In genomic region chr15:27467081-27467491, GRCm38 (mm10) we compare ENCODE assay signal across 7 mouse cellular contexts. TPM values are rescaled to one million over a fixed set of nuclear protein-coding genes. Genes with fewer than 3 reads are reported as not detected.
DNase-seq lines count a peak whose midpoint lies in the region; ATAC-seq and TF ChIP-seq lines count a peak whose summit lies in the region.

No protein-coding gene starts in this region.

- H3K4me2 ChIP-seq in lung, postnatal 0 days (replicated peaks; ENCODE audit: low read depth, low read length): peak overlapping the region; percentile 91
- peak overlapping the region; percentile 85 for H3K4me2 ChIP-seq in embryonic facial prominence, embryonic 13.5 days
- peak overlapping the region; percentile 91 for H3K4me2 ChIP-seq in intestine, embryonic 15.5 days (replicated peaks)
- peak overlapping the region; percentile 73 for H3K4me2 ChIP-seq in neural tube, embryonic 13.5 days

- DNase-seq in lung, postnatal 0 days (ENCODE audit: low spot score): no peak
- no peak for DNase-seq in lung, adult 18-20 months
- no peak for DNase-seq in yolk sac, embryonic 10.5 days (ENCODE audit: low spot score)
- DNase-seq in left cerebral cortex, postnatal 4 days: no peak

- H3K4me1 ChIP-seq in lung, postnatal 0 days (ENCODE audit: insufficient read depth, low read depth, low read length): no peaks in the 10 kb centered on the region
- H3K4me1 ChIP-seq in embryonic facial prominence, embryonic 13.5 days: peaks cover 13% of the 10 kb centered on the region; the same call in 1 of the 2 replicates
- no peaks in the 10 kb centered on the region for H3K4me1 ChIP-seq in intestine, embryonic 15.5 days (replicated peaks)
- H3K4me1 ChIP-seq in neural tube, embryonic 13.5 days (replicated peaks): peaks cover 35% of the 10 kb centered on the region

- H3K9me3 ChIP-seq in lung, postnatal 0 days (ENCODE audit: low read length): no peaks in the 10 kb centered on the region
- H3K9me3 ChIP-seq in embryonic facial prominence, embryonic 13.5 days: no peaks in the 10 kb centered on the region
- H3K9me3 ChIP-seq in intestine, embryonic 15.5 days: no peaks in the 10 kb centered on the region
- H3K9me3 ChIP-seq in neural tube, embryonic 13.5 days: no peaks in the 10 kb centered on the region

- 2% methylated on average over 19 of the region's 25 CpGs for WGBS in lung, postnatal 0 days
- WGBS in embryonic facial prominence, embryonic 13.5 days: 1% methylated on average over 25 of the region's 25 CpGs
- under 1% methylated on average over 25 of the region's 25 CpGs for WGBS in intestine, embryonic 15.5 days
- WGBS in neural tube, embryonic 13.5 days: under 1% methylated on average over 24 of the region's 25 CpGs

- H3K4me3 ChIP-seq in lung, postnatal 0 days (ENCODE audit: low read depth, low read length): peak overlapping the region; percentile 68
- peak overlapping the region; percentile 79 for H3K4me3 ChIP-seq in embryonic facial prominence, embryonic 13.5 days
- peak overlapping the region; percentile 76 for H3K4me3 ChIP-seq in intestine, embryonic 15.5 days (replicated peaks)
- peak overlapping the region; percentile 85 for H3K4me3 ChIP-seq in neural tube, embryonic 13.5 days

- no peak for TF ChIP-seq EP300 in lung, postnatal 0 days (IDR thresholded peaks at IDR 0.05)

- H3K27me3 ChIP-seq in lung, postnatal 0 days (replicated peaks; ENCODE audit: insufficient read depth, low read length): no peaks in the 10 kb centered on the region
- peaks cover 18% of the 10 kb centered on the region for H3K27me3 ChIP-seq in embryonic facial prominence, embryonic 13.5 days
- H3K27me3 ChIP-seq in intestine, embryonic 15.5 days (replicated peaks): no peaks in the 10 kb centered on the region
- no peaks in the 10 kb centered on the region for H3K27me3 ChIP-seq in neural tube, embryonic 13.5 days

- H3K9ac ChIP-seq in lung, postnatal 0 days (replicated peaks; ENCODE audit: low read depth): peak overlapping the region; percentile 63
- peak overlapping the region; percentile 88 for H3K9ac ChIP-seq in embryonic facial prominence, embryonic 13.5 days
- peak overlapping the region; percentile 77 for H3K9ac ChIP-seq in intestine, embryonic 15.5 days
- H3K9ac ChIP-seq in neural tube, embryonic 13.5 days: peak overlapping the region; percentile 96

- no peaks in the 10 kb centered on the region for H3K36me3 ChIP-seq in lung, postnatal 0 days (ENCODE audit: insufficient read depth, low read length)
- H3K36me3 ChIP-seq in embryonic facial prominence, embryonic 13.5 days: no peaks in the 10 kb centered on the region
- no peaks in the 10 kb centered on the region for H3K36me3 ChIP-seq in intestine, embryonic 15.5 days
- H3K36me3 ChIP-seq in neural tube, embryonic 13.5 days: no peaks in the 10 kb centered on the region

- H3K27ac ChIP-seq in lung, postnatal 0 days (ENCODE audit: low read length): peak overlapping the region; percentile 71
- H3K27ac ChIP-seq in embryonic facial prominence, embryonic 13.5 days: peak overlapping the region; percentile 72; the same call in 1 of the 2 replicates
- peak overlapping the region; percentile 82 for H3K27ac ChIP-seq in intestine, embryonic 15.5 days
- peak overlapping the region; percentile 98 for H3K27ac ChIP-seq in neural tube, embryonic 13.5 days (replicated peaks)

- ATAC-seq in lung, postnatal 0 days: no peak
- ATAC-seq in embryonic facial prominence, embryonic 13.5 days (ENCODE audit: insufficient number of reproducible peaks, insufficient read depth, low FRiP score, low TSS enrichment, low read depth): no peak
- ATAC-seq in intestine, embryonic 15.5 days: no peak; the same call in 1 of the 2 replicates
- ATAC-seq in neural tube, embryonic 13.5 days (ENCODE audit: low read depth): peak; percentile 49

- intact Hi-C loops in left cerebral cortex, postnatal 4 days (cut with DNase I): loop anchor here (2.0 to 10.0 kb wide), 2 partner anchors 118 to 142 kb away; no protein-coding TSS in a partner anchor

- TF ChIP-seq CTCF in lung, postnatal 0 days (IDR thresholded peaks at IDR 0.05): no peak

RNA-seq across cellular contexts. Expression of gene Ank, which starts 0.6 kb away (rescaled TPM):
- polyA plus RNA-seq in lung, postnatal 0 days (2015; fragmentation: Nextera tagmentation; extraction: Ambion mirVana): 6.8 and 9.3 TPM in 2 replicates
- polyA plus RNA-seq in embryonic facial prominence, embryonic 13.5 days (2015; fragmentation: Nextera tagmentation; extraction: Ambion mirVana): 8.9 and 11.3 TPM in 2 replicates
- 15.9 and 16.7 TPM in 2 replicates for polyA plus RNA-seq in intestine, embryonic 15.5 days (2015; fragmentation: Nextera tagmentation; extraction: Ambion mirVana)
- 14.4 and 15.3 TPM in 2 replicates for polyA plus RNA-seq in neural tube, embryonic 13.5 days (2015; fragmentation: Nextera tagmentation; extraction: Ambion mirVana)
- 100 to 1,000 TPM; 109 TPM for total RNA-seq in left cerebral cortex, postnatal 4 days (2021)
